Mouse (Mus musculus) G1E (cell line): ENCODE measurements around the gene Serp2.

ENCODE experiments used
- CTCF ChIP-seq: IDR thresholded peaks from 2 replicates; pipeline ENCODE4 v1.5.1; 2012; ENCODE audit warnings: low read depth, low read length, inconsistent platforms, mixed read lengths
- GATA1 ChIP-seq: IDR thresholded peaks from 2 replicates; pipeline ENCODE4 v1.6.1; 2012; ENCODE audit warnings: borderline replicate concordance, low read length, inconsistent platforms, mixed read lengths

DNA sequence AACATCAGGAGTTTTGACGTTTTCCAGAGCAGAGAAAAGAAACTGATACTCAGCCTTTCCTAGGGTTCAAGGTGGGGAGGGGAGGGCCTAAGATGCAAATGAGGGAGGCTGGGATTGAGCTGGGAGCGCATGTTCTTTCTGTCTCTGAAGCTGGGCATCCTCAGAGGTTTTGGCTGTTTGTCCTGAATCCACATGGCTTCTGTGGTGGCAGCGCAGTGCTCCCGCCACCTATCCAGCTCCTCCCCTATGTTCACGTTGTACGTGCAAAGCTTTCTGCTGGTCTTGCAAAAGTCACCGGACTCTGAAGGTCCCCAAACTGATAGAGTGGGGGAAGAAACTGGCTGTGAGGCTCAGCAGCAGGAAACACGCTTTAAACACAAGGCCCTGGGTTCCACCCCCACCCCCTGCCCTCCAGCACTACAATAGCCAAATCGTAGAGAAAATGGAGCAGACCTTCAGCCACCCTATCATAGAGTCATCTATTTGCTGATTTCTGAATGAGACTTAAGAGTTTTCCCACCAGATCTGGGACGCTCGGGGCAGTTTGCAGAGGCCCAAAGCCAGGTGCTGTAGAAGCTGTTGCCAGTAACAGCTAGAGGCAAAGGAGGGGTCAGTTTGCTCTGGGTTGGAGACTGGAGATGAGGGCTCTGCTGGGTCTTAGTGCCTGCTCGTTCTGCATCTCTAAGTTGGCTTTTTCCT lies 42.0 kb upstream of the Serp2 start:
- TF ChIP-seq GATA1 (no peak), CTCF (no peak)
